ENCODE assay signal across 20 mouse cellular contexts in genomic region chr2:72199451-72199850, GRCm38 (mm10).
DNase-seq lines count a peak whose midpoint lies in the region; ATAC-seq and TF ChIP-seq lines count a peak whose summit lies in the region.
"Had no signal": no experiment of that assay in that cellular context is flagged by ENCODE, and none has a peak within 500 bp of the region (broad histone marks: within the 10 kb centered on the region; RNA-seq: fewer than 3 reads in every experiment).

No protein-coding gene starts in this region.

- TF ChIP-seq EP300 in lung, postnatal 0 days (IDR thresholded peaks at IDR 0.05), result no peak
- TF ChIP-seq EP300 in liver, postnatal 0 days (IDR thresholded peaks at IDR 0.05; ENCODE audit: low read depth), result no peak

- H3K9ac ChIP-seq in liver, embryonic 15.5 days, result no peak overlapping the region
- H3K9ac ChIP-seq in liver, embryonic 12.5 days, result no peak overlapping the region
- H3K9ac ChIP-seq in lung, postnatal 0 days (replicated peaks; ENCODE audit: low read depth), result no peak overlapping the region
- H3K9ac ChIP-seq in liver, postnatal 0 days (replicated peaks), result no peak overlapping the region
- H3K9ac ChIP-seq: embryonic facial prominence, embryonic 12.5 days; forebrain, embryonic 13.5 days; forebrain, embryonic 15.5 days had no signal

- H3K27me3 ChIP-seq in heart, embryonic 10.5 days (ENCODE audit: insufficient read depth, poor library complexity, severe bottlenecking), result no peaks in the 10 kb centered on the region
- no peaks in the 10 kb centered on the region for H3K27me3 ChIP-seq in liver, embryonic 15.5 days
- H3K27me3 ChIP-seq in liver, embryonic 12.5 days (replicated peaks), result 0 out of 2 replicates have a peak, but pooled peaks cover 3% of the 10 kb centered on the region
- no peaks in the 10 kb centered on the region for H3K27me3 ChIP-seq in lung, postnatal 0 days (replicated peaks; ENCODE audit: insufficient read depth, low read length)
- H3K27me3 ChIP-seq in liver, postnatal 0 days (ENCODE audit: insufficient read depth, low read length), result no peaks in the 10 kb centered on the region
- H3K27me3 ChIP-seq: embryonic facial prominence, embryonic 12.5 days; forebrain, embryonic 15.5 days had no signal

- intact Hi-C loops in heart, postnatal 14 days (cut with DNase I), result no loop called here

- no peak overlapping the region for H3K4me2 ChIP-seq in liver, embryonic 15.5 days
- no peak overlapping the region for H3K4me2 ChIP-seq in liver, embryonic 12.5 days
- H3K4me2 ChIP-seq in lung, postnatal 0 days (replicated peaks; ENCODE audit: low read depth, low read length), result no peak overlapping the region
- no peak overlapping the region for H3K4me2 ChIP-seq in liver, postnatal 0 days (ENCODE audit: low read depth, low read length)
- H3K4me2 ChIP-seq: embryonic facial prominence, embryonic 12.5 days; forebrain, embryonic 13.5 days; forebrain, embryonic 15.5 days had no signal

- H3K27ac ChIP-seq in heart, embryonic 10.5 days, result no peak overlapping the region
- H3K27ac ChIP-seq in liver, embryonic 15.5 days (replicated peaks), result no peak overlapping the region
- H3K27ac ChIP-seq in liver, embryonic 12.5 days, result no peak overlapping the region
- no peak overlapping the region for H3K27ac ChIP-seq in lung, postnatal 0 days (ENCODE audit: low read length)
- peak overlapping the region; percentile 34; the same call in 1 of the 2 replicates for H3K27ac ChIP-seq in liver, postnatal 0 days (ENCODE audit: low read depth)
- H3K27ac ChIP-seq: embryonic facial prominence, embryonic 10.5 days; embryonic facial prominence, embryonic 12.5 days; forebrain, embryonic 13.5 days; forebrain, embryonic 15.5 days had no signal

- no peaks in the 10 kb centered on the region for H3K9me3 ChIP-seq in heart, embryonic 10.5 days
- H3K9me3 ChIP-seq in liver, embryonic 15.5 days (replicated peaks), result no peaks in the 10 kb centered on the region
- H3K9me3 ChIP-seq in liver, embryonic 12.5 days (replicated peaks), result no peaks in the 10 kb centered on the region
- no peaks in the 10 kb centered on the region for H3K9me3 ChIP-seq in lung, postnatal 0 days (ENCODE audit: low read length)
- no peaks in the 10 kb centered on the region for H3K9me3 ChIP-seq in liver, postnatal 0 days (ENCODE audit: low read length)
- H3K9me3 ChIP-seq: embryonic facial prominence, embryonic 10.5 days; embryonic facial prominence, embryonic 12.5 days; forebrain, embryonic 13.5 days; forebrain, embryonic 15.5 days had no signal

- WGBS in heart, embryonic 10.5 days, result 89% methylated on average over 2 of the region's 2 CpGs
- 69% methylated on average over 2 of the region's 2 CpGs for WGBS in liver, embryonic 15.5 days (ENCODE audit: insufficient replicate concordance)
- WGBS in liver, embryonic 12.5 days (ENCODE audit: insufficient replicate concordance), result 78% methylated on average over 2 of the region's 2 CpGs
- WGBS in lung, postnatal 0 days, result 56% methylated on average over 2 of the region's 2 CpGs
- WGBS in liver, postnatal 0 days (ENCODE audit: insufficient replicate concordance), result 48% methylated on average over 2 of the region's 2 CpGs

- H3K4me3 ChIP-seq in heart, embryonic 10.5 days, result no peak overlapping the region
- H3K4me3 ChIP-seq in liver, embryonic 15.5 days (replicated peaks), result no peak overlapping the region
- H3K4me3 ChIP-seq in liver, embryonic 12.5 days, result no peak overlapping the region
- H3K4me3 ChIP-seq in lung, postnatal 0 days (ENCODE audit: low read depth, low read length), result no peak overlapping the region
- H3K4me3 ChIP-seq in liver, postnatal 0 days (ENCODE audit: low read depth, low read length), result no peak overlapping the region
- H3K4me3 ChIP-seq: embryonic facial prominence, embryonic 10.5 days; embryonic facial prominence, embryonic 12.5 days; forebrain, embryonic 13.5 days; forebrain, embryonic 15.5 days had no signal

- no peak for TF ChIP-seq CTCF in lung, postnatal 0 days (IDR thresholded peaks at IDR 0.05)
- TF ChIP-seq CTCF in liver, postnatal 0 days (IDR thresholded peaks at IDR 0.05; ENCODE audit: low read depth), result no peak

- peak; percentile 42 for DNase-seq in heart, embryonic 10.5 days (ENCODE audit: low spot score)
- DNase-seq in heart, postnatal 14 days, result no peak
- peak; percentile 37 for DNase-seq in lung, postnatal 0 days (ENCODE audit: low spot score)
- no peak for DNase-seq in lung, postnatal 4 days
- no peak for DNase-seq in liver, postnatal 0 days
- no peak for DNase-seq in gastrocnemius, adult 8-10 months (ENCODE audit: low spot score in 2 of 2)
- DNase-seq: adrenal gland, adult 8-10 months; adrenal gland, postnatal 14 days; adrenal gland, postnatal 36 days; cerebellum, adult 11-12 months; cerebellum, adult 2 months; cerebellum, adult 9-10 months; cerebellum, postnatal 10 days; cerebellum, postnatal 25 days had no signal

- ATAC-seq in liver, embryonic 15.5 days (ENCODE audit: insufficient read depth), result peak; percentile 25; the same call in 1 of the 2 replicates
- no peak for ATAC-seq in liver, embryonic 12.5 days
- ATAC-seq in lung, postnatal 0 days, result no peak
- ATAC-seq in liver, postnatal 0 days, result peak; percentile 29; the same call in 1 of the 2 replicates
- ATAC-seq: forebrain, embryonic 13.5 days; forebrain, embryonic 15.5 days had no signal

- peaks cover 44% of the 10 kb centered on the region for H3K4me1 ChIP-seq in heart, embryonic 10.5 days
- peaks cover 18% of the 10 kb centered on the region for H3K4me1 ChIP-seq in liver, embryonic 15.5 days (replicated peaks)
- H3K4me1 ChIP-seq in liver, embryonic 12.5 days, result peaks cover 20% of the 10 kb centered on the region
- H3K4me1 ChIP-seq in lung, postnatal 0 days (ENCODE audit: insufficient read depth, low read depth, low read length), result peaks cover 15% of the 10 kb centered on the region; the same call in 1 of the 2 replicates
- H3K4me1 ChIP-seq in liver, postnatal 0 days (ENCODE audit: insufficient read depth), result peaks cover 24% of the 10 kb centered on the region

- no peaks in the 10 kb centered on the region for H3K36me3 ChIP-seq in heart, embryonic 10.5 days
- H3K36me3 ChIP-seq in liver, embryonic 15.5 days (replicated peaks), result no peaks in the 10 kb centered on the region
- H3K36me3 ChIP-seq in liver, embryonic 12.5 days, result no peaks in the 10 kb centered on the region
- H3K36me3 ChIP-seq in lung, postnatal 0 days (ENCODE audit: insufficient read depth, low read length), result no peaks in the 10 kb centered on the region
- peaks cover 10% of the 10 kb centered on the region; the same call in 1 of the 2 replicates for H3K36me3 ChIP-seq in liver, postnatal 0 days (replicated peaks; ENCODE audit: insufficient read depth, low read length)
- H3K36me3 ChIP-seq: embryonic facial prominence, embryonic 10.5 days; embryonic facial prominence, embryonic 12.5 days; forebrain, embryonic 15.5 days had no signal

Comparison
In these comparisons a context has a peak if more than half of its experiments do, and no peak if none do; other contexts are left out.
1. DNase-seq: peak in heart, embryonic 10.5 days (single experiment) and lung, postnatal 0 days (single experiment); none in heart, postnatal 14 days (0 of 2), lung, postnatal 4 days (0 of 2), liver, postnatal 0 days (single experiment) and gastrocnemius, adult 8-10 months (0 of 2).
2. ATAC-seq: peak in liver, embryonic 15.5 days (single experiment) and liver, postnatal 0 days (single experiment); none in liver, embryonic 12.5 days (single experiment) and lung, postnatal 0 days (single experiment).